Mouse (Mus musculus): ENCODE data around the gene Gm20388. TPM values are rescaled to one million over a fixed set of nuclear protein-coding genes. Genes with fewer than 3 reads are reported as not detected.
A peak's percentile ranks its signal among the peaks of the same experiment; 100 is the strongest.

The Gm20388 gene
- total and polyA plus RNA-seq, 2 experiments from 2014 or later: 51.3 TPM; not detected in 1

GRCm38 (mm10) chr8:120970346-120970745, 1059.7 kb downstream of the Gm20388 start:
- Histone ChIP-seq H3K4me2 (ENCODE audit: low read depth) (no peak overlapping the region), H3K9ac (no peak overlapping the region), H3K9me3 (ENCODE audit: low read length) (no peaks in the 10 kb centered on the region), H3K27ac (ENCODE audit: low read depth, low read length) (no peak overlapping the region), H3K36me3 (ENCODE audit: insufficient read depth) (no peaks in the 10 kb centered on the region), H3K27me3 (ENCODE audit: insufficient read depth, low read length) (peaks cover 25% of the 10 kb centered on the region), H3K4me1 (ENCODE audit: insufficient read depth) (0 out of 2 replicates have a peak, but pooled peaks cover 2% of the 10 kb centered on the region), H3K4me3 (ENCODE audit: low read depth, low read length) (no peak overlapping the region)
- ATAC-seq (no peak), DNase-seq (no peak)
- WGBS: 40% methylated on average over 5 of the region's 5 CpGs
- peak; percentile 72 for TF ChIP-seq CTCF (IDR thresholded peaks at IDR 0.05; ENCODE audit: low read depth)

GRCm38 (mm10) chr8:120971691-120972469, 1061.2 kb downstream of the Gm20388 start:
- Histone ChIP-seq H3K4me2 (ENCODE audit: low read depth) (peak overlapping the region; percentile 60), H3K9me3 (ENCODE audit: low read length) (no peaks in the 10 kb centered on the region), H3K9ac (peak overlapping the region; percentile 37; the same call in 1 of the 2 replicates), H3K27me3 (ENCODE audit: insufficient read depth, low read length) (peaks cover 25% of the 10 kb centered on the region), H3K4me1 (ENCODE audit: insufficient read depth) (0 out of 2 replicates have a peak, but pooled peaks cover 2% of the 10 kb centered on the region), H3K27ac (ENCODE audit: low read depth, low read length) (0 out of 2 replicates have a peak overlapping the region, but pooled peaks have one; percentile 9), H3K4me3 (ENCODE audit: low read depth, low read length) (peak overlapping the region; percentile 32), H3K36me3 (ENCODE audit: insufficient read depth) (no peaks in the 10 kb centered on the region)
- DNase-seq (no peak), ATAC-seq (peak; percentile 50; the same call in 1 of the 2 replicates)
- WGBS: 16% methylated on average over 34 of the region's 34 CpGs
- no peak for TF ChIP-seq CTCF (IDR thresholded peaks at IDR 0.05; ENCODE audit: low read depth)

GRCm38 (mm10) chr8:120973046-120973445, 1062.4 kb downstream of the Gm20388 start:
- peaks cover 25% of the 10 kb centered on the region for H3K27me3 ChIP-seq (ENCODE audit: insufficient read depth, low read length)
- DNase-seq (no peak), ATAC-seq (no peak)
- H3K36me3 ChIP-seq (ENCODE audit: insufficient read depth): no peaks in the 10 kb centered on the region
- no peaks in the 10 kb centered on the region for H3K9me3 ChIP-seq (ENCODE audit: low read length)
- no peak overlapping the region for H3K4me3 ChIP-seq (ENCODE audit: low read depth, low read length)
- 14% methylated on average over 7 of the region's 7 CpGs for WGBS
- H3K4me1 ChIP-seq (ENCODE audit: insufficient read depth): 0 out of 2 replicates have a peak, but pooled peaks cover 2% of the 10 kb centered on the region
- no peak overlapping the region for H3K27ac ChIP-seq (ENCODE audit: low read depth, low read length)
- H3K4me2 ChIP-seq (ENCODE audit: low read depth): peak overlapping the region; percentile 60; the same call in 1 of the 2 replicates
- no peak for TF ChIP-seq CTCF (IDR thresholded peaks at IDR 0.05; ENCODE audit: low read depth)
- no peak overlapping the region for H3K9ac ChIP-seq

GRCm38 (mm10) chr8:120977131-120977530, 1066.5 kb downstream of the Gm20388 start:
- no peak overlapping the region for H3K4me2 ChIP-seq (ENCODE audit: low read depth)

GRCm38 (mm10) chr8:120979210-120979609, 1068.6 kb downstream of the Gm20388 start:
- WGBS: 60% methylated on average over 9 of the region's 9 CpGs
- no peak for TF ChIP-seq CTCF (IDR thresholded peaks at IDR 0.05; ENCODE audit: low read depth)
- no peaks in the 10 kb centered on the region for H3K4me1 ChIP-seq (ENCODE audit: insufficient read depth)
- no peak overlapping the region for H3K9ac ChIP-seq
- ATAC-seq: no peak
- H3K9me3 ChIP-seq (ENCODE audit: low read length): no peaks in the 10 kb centered on the region
- no peaks in the 10 kb centered on the region for H3K36me3 ChIP-seq (ENCODE audit: insufficient read depth)
- no peak for DNase-seq
- H3K27ac ChIP-seq (ENCODE audit: low read depth, low read length): no peak overlapping the region
- no peaks in the 10 kb centered on the region for H3K27me3 ChIP-seq (ENCODE audit: insufficient read depth, low read length)
- H3K4me2 ChIP-seq (ENCODE audit: low read depth): no peak overlapping the region
- H3K4me3 ChIP-seq (ENCODE audit: low read depth, low read length): no peak overlapping the region

More at GRCm38 (mm10) chr8:120977131-120977530, 1066.5 kb downstream of the Gm20388 start:
- no peak overlapping the region for H3K27ac ChIP-seq (ENCODE audit: low read depth, low read length)
- peaks cover 12% of the 10 kb centered on the region for H3K27me3 ChIP-seq (ENCODE audit: insufficient read depth, low read length)
- H3K9me3 ChIP-seq (ENCODE audit: low read length): no peaks in the 10 kb centered on the region
- H3K4me1 ChIP-seq (ENCODE audit: insufficient read depth): 0 out of 2 replicates have a peak, but pooled peaks cover 2% of the 10 kb centered on the region
- no peak for TF ChIP-seq CTCF (IDR thresholded peaks at IDR 0.05; ENCODE audit: low read depth)
- H3K9ac ChIP-seq: no peak overlapping the region
- no peak for ATAC-seq
- no peak overlapping the region for H3K4me3 ChIP-seq (ENCODE audit: low read depth, low read length)
- no peak for DNase-seq
- 69% methylated on average over 13 of the region's 13 CpGs for WGBS
- H3K36me3 ChIP-seq (ENCODE audit: insufficient read depth): no peaks in the 10 kb centered on the region

- H3K4me1 ChIP-seq (ENCODE audit: insufficient read depth): no peaks in the 10 kb centered on the region
- no peak overlapping the region for H3K9ac ChIP-seq
- DNase-seq (no peak), ATAC-seq (no peak)
- H3K9me3 ChIP-seq (ENCODE audit: low read length): no peaks in the 10 kb centered on the region
- H3K27ac ChIP-seq (ENCODE audit: low read depth, low read length): no peak overlapping the region
- no peaks in the 10 kb centered on the region for H3K36me3 ChIP-seq (ENCODE audit: insufficient read depth)
- 61% methylated on average over 13 of the region's 13 CpGs for WGBS
- no peak overlapping the region for H3K4me2 ChIP-seq (ENCODE audit: low read depth)
- H3K27me3 ChIP-seq (ENCODE audit: insufficient read depth, low read length): no peaks in the 10 kb centered on the region
- H3K4me3 ChIP-seq (ENCODE audit: low read depth, low read length): no peak overlapping the region
- TF ChIP-seq CTCF (IDR thresholded peaks at IDR 0.05; ENCODE audit: low read depth): no peak
Observed at GRCm38 (mm10) chr8:120980948-120981347, 1070.3 kb downstream of the Gm20388 start.

GRCm38 (mm10) chr8:120984888-120985287, 1074.2 kb downstream of the Gm20388 start:
- no peak for ATAC-seq
- Histone ChIP-seq H3K9me3 (ENCODE audit: low read length) (no peaks in the 10 kb centered on the region), H3K27me3 (ENCODE audit: insufficient read depth, low read length) (no peaks in the 10 kb centered on the region), H3K4me2 (ENCODE audit: low read depth) (no peak overlapping the region), H3K9ac (no peak overlapping the region), H3K36me3 (ENCODE audit: insufficient read depth) (no peaks in the 10 kb centered on the region), H3K4me3 (ENCODE audit: low read depth, low read length) (no peak overlapping the region), H3K4me1 (ENCODE audit: insufficient read depth) (no peaks in the 10 kb centered on the region), H3K27ac (ENCODE audit: low read depth, low read length) (no peak overlapping the region)
- no peak for DNase-seq
- no peak for TF ChIP-seq CTCF (IDR thresholded peaks at IDR 0.05; ENCODE audit: low read depth)
- 87% methylated on average over 8 of the region's 8 CpGs for WGBS

All from forebrain, postnatal 0 days (tissue).